Mouse (Mus musculus): ENCODE measurements around the gene Nup85. TPM values are rescaled to one million over a fixed set of nuclear protein-coding genes. Genes with fewer than 3 reads are reported as not detected.

Nup85 gene
- polyA plus RNA-seq, 1 experiment from 2014 or later, result 111 TPM

DNA sequence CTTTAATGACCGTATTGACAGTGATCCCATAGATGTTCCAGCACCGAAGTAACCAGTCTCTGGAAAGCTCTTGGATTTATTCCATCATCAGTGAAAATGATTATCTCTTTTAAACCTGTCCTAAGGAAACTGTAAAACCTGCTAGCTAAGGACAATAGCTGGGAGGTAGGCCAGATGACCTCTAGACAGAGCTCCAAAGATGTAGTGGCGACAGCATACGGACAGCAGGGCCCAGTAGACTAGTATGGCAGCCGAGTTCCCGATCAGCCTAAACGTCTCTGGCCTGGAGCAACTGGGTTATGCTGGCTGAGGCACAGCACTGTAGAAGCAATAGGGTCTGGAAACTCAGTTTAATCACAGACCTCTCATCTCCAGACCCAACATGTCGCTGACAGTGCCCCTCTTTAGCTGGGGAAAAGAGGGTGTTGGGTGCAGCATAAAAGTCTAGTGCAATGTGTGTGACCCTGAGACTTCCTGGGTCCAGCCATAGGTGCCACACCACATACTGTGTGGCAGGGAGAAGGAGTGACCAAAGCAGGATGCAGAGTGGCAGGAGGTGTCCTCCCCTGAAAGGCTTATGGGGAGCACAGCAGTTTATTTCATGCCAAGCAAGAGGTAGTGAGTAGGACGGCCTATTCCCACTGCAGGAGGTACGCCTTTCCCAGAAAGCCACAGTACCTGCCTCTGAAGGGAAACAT, 20.3 kb downstream of the Nup85 start:
- 82% methylated on average over 10 of the region's 10 CpGs for WGBS
- ATAC-seq (ENCODE audit: extremely low read depth, insufficient number of reproducible peaks, low FRiP score, low TSS enrichment), result no peak

DNA sequence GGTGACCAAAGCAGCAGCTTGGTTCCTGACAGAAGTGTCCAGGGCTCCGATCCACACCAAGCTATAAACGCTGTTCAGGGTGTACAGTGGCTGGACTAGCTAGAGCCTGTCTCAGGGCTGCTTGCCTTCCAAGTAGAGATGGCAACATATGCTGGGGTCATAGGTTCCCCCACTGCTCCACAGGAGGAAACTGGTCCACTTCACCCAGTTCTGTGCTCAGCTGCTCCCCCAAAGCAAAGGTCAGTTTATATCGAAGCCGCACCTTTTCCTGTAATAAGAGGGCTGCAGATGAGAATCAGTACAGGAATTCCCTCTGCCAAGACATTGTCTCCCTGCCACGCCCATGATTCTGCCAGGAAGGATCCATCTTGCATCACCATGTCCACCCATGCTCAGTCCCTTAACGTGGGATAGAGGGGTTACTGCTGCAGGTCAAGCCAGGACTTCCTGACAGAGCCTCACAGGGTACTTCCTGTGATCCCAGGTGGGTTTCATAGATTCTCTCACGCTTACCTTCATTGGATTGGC, 21.4 kb downstream of the Nup85 start:
- no peak overlapping the region for H3K4me2 ChIP-seq

More for the DNA sequence above, 20.3 kb downstream of the Nup85 start:
- Histone ChIP-seq H3K36me3 (peaks cover 97% of the 10 kb centered on the region), H3K4me2 (no peak overlapping the region), H3K9me3 (no peaks in the 10 kb centered on the region), H3K9ac (no peak overlapping the region), H3K27me3 (replicated peaks) (no peaks in the 10 kb centered on the region), H3K4me3 (no peak overlapping the region), H3K4me1 (no peaks in the 10 kb centered on the region), H3K27ac (replicated peaks) (no peak overlapping the region)

DNA sequence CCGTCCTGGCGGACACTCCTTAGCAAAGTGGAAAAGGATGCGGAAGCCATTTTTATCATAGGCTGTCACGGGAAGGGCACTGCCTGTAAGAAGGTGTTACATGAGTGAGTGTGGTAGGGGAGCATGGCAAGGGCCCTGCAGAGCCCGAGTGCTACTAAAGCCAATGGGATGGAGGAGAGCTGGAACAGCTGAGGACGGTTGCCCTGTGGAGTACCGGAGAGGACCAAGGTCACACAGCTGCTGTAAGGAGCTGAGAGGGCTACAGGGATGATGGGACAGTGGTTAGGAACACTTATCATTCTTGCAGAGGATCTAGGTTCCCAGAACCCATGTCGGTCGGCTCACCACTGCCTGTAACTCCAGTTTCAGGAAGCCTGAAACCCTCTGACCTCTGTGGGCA, 22.2 kb downstream of the Nup85 start:
- Histone ChIP-seq H3K36me3 (peaks cover 98% of the 10 kb centered on the region), H3K9me3 (no peaks in the 10 kb centered on the region), H3K27ac (replicated peaks) (no peak overlapping the region), H3K4me2 (no peak overlapping the region), H3K9ac (no peak overlapping the region), H3K27me3 (replicated peaks) (no peaks in the 10 kb centered on the region), H3K4me1 (no peaks in the 10 kb centered on the region), H3K4me3 (no peak overlapping the region)
- no peak for ATAC-seq (ENCODE audit: extremely low read depth, insufficient number of reproducible peaks, low FRiP score, low TSS enrichment)
- WGBS, result 82% methylated on average over 9 of the region's 9 CpGs

More for the DNA sequence above, 21.4 kb downstream of the Nup85 start:
- no peak for ATAC-seq (ENCODE audit: extremely low read depth, insufficient number of reproducible peaks, low FRiP score, low TSS enrichment)
- WGBS, result 85% methylated on average over 7 of the region's 7 CpGs
- Histone ChIP-seq H3K4me3 (no peak overlapping the region), H3K27me3 (replicated peaks) (no peaks in the 10 kb centered on the region), H3K27ac (replicated peaks) (no peak overlapping the region), H3K9ac (0 out of 2 replicates have a peak overlapping the region, but pooled peaks have one; percentile 0), H3K4me1 (no peaks in the 10 kb centered on the region), H3K36me3 (peaks cover 98% of the 10 kb centered on the region), H3K9me3 (no peaks in the 10 kb centered on the region)

DNA sequence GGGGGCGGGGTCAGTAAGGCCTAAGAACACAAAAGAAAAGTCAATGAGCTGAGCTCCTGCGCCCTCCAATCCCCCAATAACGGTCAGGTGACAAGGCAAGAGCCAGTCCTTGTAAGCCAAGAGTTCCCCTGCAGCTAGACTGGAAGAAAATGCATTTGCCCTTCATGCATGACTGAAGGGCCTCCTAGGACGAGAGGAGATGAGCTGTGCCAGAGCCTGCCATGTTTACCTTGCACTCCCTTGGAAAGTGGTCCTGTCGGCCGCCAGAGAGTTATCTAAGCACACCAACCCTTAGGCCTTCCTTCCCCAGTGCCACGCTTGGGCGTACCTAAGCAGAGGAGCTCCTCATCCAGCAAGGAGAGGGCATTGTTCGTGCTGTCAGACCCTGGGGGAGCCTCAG, 23.8 kb downstream of the Nup85 start:
- Histone ChIP-seq H3K9ac (no peak overlapping the region; the same call in 1 of the 2 replicates), H3K4me2 (no peak overlapping the region), H3K27me3 (replicated peaks) (no peaks in the 10 kb centered on the region), H3K9me3 (no peaks in the 10 kb centered on the region), H3K36me3 (peaks cover 98% of the 10 kb centered on the region), H3K27ac (replicated peaks) (no peak overlapping the region), H3K4me1 (no peaks in the 10 kb centered on the region), H3K4me3 (no peak overlapping the region)
- no peak for ATAC-seq (ENCODE audit: extremely low read depth, insufficient number of reproducible peaks, low FRiP score, low TSS enrichment)
- WGBS, result 82% methylated on average over 9 of the region's 9 CpGs

DNA sequence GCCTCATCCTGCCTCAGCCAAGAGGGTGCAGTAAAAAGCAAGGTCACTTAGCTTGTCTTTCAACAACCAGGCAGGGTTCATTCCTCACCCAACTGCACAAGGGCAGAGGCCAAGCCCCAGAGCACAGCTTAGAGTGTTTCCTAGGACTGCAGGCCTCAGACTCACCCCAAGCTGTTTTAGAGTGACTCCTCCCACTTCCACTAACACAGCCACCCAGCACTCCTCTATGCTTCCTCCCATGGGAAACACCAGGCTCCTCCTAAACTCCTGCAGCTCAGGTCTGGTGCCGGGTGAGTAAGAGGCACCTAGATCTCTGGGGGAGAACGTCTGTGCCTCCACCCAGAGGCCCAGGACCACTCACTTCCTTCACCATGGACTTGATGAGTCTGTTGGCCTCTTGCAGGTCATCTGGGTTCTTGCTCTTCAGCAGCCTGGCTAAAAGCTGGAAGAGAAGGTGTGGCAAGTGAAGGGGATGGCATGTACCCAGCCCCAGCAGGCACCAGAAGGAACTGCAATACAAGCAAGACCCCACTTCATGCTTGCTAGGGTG, 26.4 kb downstream of the Nup85 start:
- peaks cover 98% of the 10 kb centered on the region for H3K36me3 ChIP-seq
- H3K4me3 ChIP-seq, result no peak overlapping the region
- no peaks in the 10 kb centered on the region for H3K4me1 ChIP-seq
- 84% methylated on average over 2 of the region's 2 CpGs for WGBS
- no peak overlapping the region for H3K4me2 ChIP-seq
- H3K27ac ChIP-seq (replicated peaks), result no peak overlapping the region
- H3K27me3 ChIP-seq (replicated peaks), result no peaks in the 10 kb centered on the region
- no peaks in the 10 kb centered on the region for H3K9me3 ChIP-seq
- ATAC-seq (ENCODE audit: extremely low read depth, insufficient number of reproducible peaks, low FRiP score, low TSS enrichment), result no peak
- H3K9ac ChIP-seq, result no peak overlapping the region

DNA sequence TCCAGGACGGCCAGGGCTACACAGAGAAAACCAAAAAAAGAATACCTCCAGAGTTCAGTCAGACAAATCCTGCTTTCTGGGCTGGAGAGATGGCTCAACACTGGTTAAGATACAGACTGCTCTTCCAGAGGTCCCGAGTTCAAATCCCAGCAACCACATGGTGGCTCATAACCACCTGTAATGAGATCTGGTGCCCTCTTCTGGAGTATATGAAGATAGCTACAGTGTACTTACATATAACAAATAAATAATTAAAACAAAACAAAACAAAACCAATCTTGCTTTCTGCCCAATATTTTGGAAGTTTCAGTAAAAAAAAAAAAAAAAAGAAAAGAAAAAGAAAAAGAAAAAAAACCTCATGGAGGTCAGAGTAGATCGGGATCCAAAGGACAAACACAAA, 31.0 kb downstream of the Nup85 start:
- no peaks in the 10 kb centered on the region for H3K27me3 ChIP-seq (replicated peaks)
- H3K9ac ChIP-seq, result no peak overlapping the region
- no peak overlapping the region for H3K27ac ChIP-seq (replicated peaks)
- H3K4me3 ChIP-seq, result no peak overlapping the region
- H3K36me3 ChIP-seq, result peaks cover 88% of the 10 kb centered on the region
- peaks cover 7% of the 10 kb centered on the region; the same call in 1 of the 2 replicates for H3K4me1 ChIP-seq
- ATAC-seq (ENCODE audit: extremely low read depth, insufficient number of reproducible peaks, low FRiP score, low TSS enrichment), result no peak
- no peak overlapping the region for H3K4me2 ChIP-seq
- 93% methylated on average over 3 of the region's 3 CpGs for WGBS
- H3K9me3 ChIP-seq, result no peaks in the 10 kb centered on the region

DNA sequence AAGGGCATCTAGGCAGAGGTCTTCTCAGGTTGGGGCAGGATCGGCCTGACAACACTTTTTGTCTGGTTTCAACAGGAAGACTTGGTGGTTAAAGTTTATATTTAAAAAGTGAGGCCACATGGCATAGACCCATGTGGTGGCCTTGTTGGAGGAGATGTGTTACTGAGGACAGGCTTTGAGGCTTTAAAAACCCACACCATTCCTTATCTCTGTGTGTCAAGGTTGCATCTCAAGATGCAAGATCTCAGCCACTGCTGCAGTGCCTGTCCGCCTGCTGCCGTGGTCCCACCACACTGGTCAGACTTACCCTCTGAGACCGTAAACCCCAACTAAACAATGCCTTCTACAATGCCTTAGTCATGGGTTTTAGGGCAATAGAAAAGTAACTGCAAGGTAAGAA, 34.1 kb downstream of the Nup85 start:
- H3K27me3 ChIP-seq (replicated peaks), result no peaks in the 10 kb centered on the region
- H3K4me3 ChIP-seq, result no peak overlapping the region
- peaks cover 65% of the 10 kb centered on the region for H3K36me3 ChIP-seq
- no peak for ATAC-seq (ENCODE audit: extremely low read depth, insufficient number of reproducible peaks, low FRiP score, low TSS enrichment)
- peaks cover 34% of the 10 kb centered on the region for H3K4me1 ChIP-seq
- WGBS, result 87% methylated on average over 4 of the region's 4 CpGs
- no peaks in the 10 kb centered on the region for H3K9me3 ChIP-seq
- H3K4me2 ChIP-seq, result no peak overlapping the region
- H3K9ac ChIP-seq, result no peak overlapping the region
- H3K27ac ChIP-seq (replicated peaks), result no peak overlapping the region

DNA sequence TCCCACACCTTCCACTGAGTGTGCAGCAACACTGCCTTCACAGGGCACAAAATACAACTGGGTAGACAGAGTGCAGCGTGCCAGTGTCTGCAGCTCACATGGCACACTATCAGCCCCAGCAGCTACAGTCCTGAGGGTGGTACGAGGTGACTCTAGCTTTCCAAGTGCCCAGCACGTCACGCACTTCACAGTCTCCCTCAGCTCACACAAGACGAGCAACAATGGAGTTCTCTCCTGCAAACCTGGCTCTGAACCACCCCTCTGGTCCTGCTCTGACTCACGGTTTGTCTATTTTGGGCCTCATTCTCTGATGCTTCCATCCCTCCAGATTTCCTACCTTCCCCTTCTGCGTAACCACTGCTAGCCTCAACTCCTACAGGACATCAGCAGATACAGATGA, 35.5 kb downstream of the Nup85 start:
- no peak overlapping the region; the same call in 1 of the 2 replicates for H3K27ac ChIP-seq (replicated peaks)
- ATAC-seq (ENCODE audit: extremely low read depth, insufficient number of reproducible peaks, low FRiP score, low TSS enrichment), result no peak
- H3K27me3 ChIP-seq (replicated peaks), result no peaks in the 10 kb centered on the region
- no peak overlapping the region for H3K4me2 ChIP-seq
- peaks cover 37% of the 10 kb centered on the region for H3K4me1 ChIP-seq
- H3K4me3 ChIP-seq, result no peak overlapping the region
- H3K36me3 ChIP-seq, result peaks cover 51% of the 10 kb centered on the region
- no peaks in the 10 kb centered on the region for H3K9me3 ChIP-seq
- WGBS, result 71% methylated on average over 7 of the region's 7 CpGs
- H3K9ac ChIP-seq, result no peak overlapping the region

DNA sequence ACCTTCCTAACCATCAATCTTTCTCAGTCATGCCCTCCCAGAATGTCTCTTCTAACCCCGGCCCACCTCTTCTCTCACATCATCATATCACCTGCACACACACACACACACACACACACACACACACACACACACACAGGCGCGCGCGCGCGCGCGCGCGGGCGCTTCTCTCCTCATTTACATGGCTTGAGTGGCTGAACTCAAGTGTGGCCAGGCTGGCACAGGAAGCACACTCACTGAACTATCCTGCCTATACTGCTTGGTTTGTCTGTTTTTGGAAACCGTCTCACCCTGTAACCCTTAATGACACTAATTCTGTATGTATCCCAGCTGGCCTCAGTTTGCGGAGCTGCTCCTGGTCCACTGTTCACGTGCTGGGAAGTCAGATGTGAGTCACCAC, 36.5 kb downstream of the Nup85 start:
- no peak for ATAC-seq (ENCODE audit: extremely low read depth, insufficient number of reproducible peaks, low FRiP score, low TSS enrichment)
- 88% methylated on average over 15 of the region's 15 CpGs for WGBS
- Histone ChIP-seq H3K27me3 (replicated peaks) (no peaks in the 10 kb centered on the region), H3K4me1 (peaks cover 47% of the 10 kb centered on the region), H3K9ac (0 out of 2 replicates have a peak overlapping the region, but pooled peaks have one; percentile 2), H3K9me3 (no peaks in the 10 kb centered on the region), H3K27ac (replicated peaks) (no peak overlapping the region), H3K4me2 (no peak overlapping the region), H3K4me3 (no peak overlapping the region), H3K36me3 (peaks cover 48% of the 10 kb centered on the region)

DNA sequence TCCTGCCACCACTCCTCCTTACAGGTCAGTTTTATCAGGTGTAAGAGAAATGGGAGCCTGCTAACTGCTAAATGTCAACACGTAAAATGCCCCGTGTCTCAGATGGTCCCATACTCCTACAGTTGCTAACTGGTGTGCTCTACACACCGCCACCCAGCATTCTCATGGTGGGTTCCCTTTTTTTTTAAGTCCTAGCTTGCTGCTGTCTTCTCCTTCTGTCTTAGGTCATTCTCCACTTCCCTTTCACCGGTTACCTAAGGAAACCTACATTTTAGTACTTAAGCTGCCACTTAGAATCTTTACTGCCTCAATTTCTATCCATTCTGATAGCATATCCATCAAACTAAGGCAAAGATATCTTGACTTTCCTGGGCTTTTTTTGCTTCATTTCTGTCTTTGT, 36.9 kb downstream of the Nup85 start:
- 49% methylated on average over 4 of the region's 4 CpGs for WGBS
- H3K4me2 ChIP-seq, result no peak overlapping the region
- H3K4me3 ChIP-seq, result no peak overlapping the region
- peaks cover 48% of the 10 kb centered on the region for H3K36me3 ChIP-seq
- 0 out of 2 replicates have a peak overlapping the region, but pooled peaks have one; percentile 2 for H3K9ac ChIP-seq
- peaks cover 51% of the 10 kb centered on the region for H3K4me1 ChIP-seq
- no peak overlapping the region; the same call in 1 of the 2 replicates for H3K27ac ChIP-seq (replicated peaks)
- no peaks in the 10 kb centered on the region for H3K9me3 ChIP-seq
- no peak for ATAC-seq (ENCODE audit: extremely low read depth, insufficient number of reproducible peaks, low FRiP score, low TSS enrichment)
- H3K27me3 ChIP-seq (replicated peaks), result no peaks in the 10 kb centered on the region

DNA sequence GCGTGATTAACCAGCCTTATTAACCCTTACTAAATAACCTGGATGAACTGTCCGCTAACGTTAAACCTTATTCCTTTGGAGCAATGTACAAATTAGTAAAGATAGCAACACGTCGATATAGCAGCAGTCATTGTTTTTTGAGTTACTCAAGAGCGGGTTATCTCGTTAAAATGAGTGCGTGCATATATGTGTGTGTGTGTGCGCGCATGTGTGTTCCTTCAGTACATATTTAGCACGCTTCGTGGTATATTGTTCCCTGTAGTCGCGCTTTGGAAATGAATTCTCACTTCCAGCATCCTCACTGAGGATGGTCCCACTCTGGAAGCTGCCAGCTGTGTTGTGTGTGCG, 38.9 kb downstream of the Nup85 start:
- Histone ChIP-seq H3K9me3 (no peaks in the 10 kb centered on the region), H3K27ac (replicated peaks) (peak overlapping the region; percentile 90), H3K36me3 (peaks cover 50% of the 10 kb centered on the region), H3K27me3 (replicated peaks) (no peaks in the 10 kb centered on the region), H3K4me1 (peaks cover 52% of the 10 kb centered on the region), H3K4me2 (peak overlapping the region; percentile 78), H3K4me3 (peak overlapping the region; percentile 96), H3K9ac (peak overlapping the region; percentile 98)
- WGBS, result 5% methylated on average over 15 of the region's 15 CpGs
- no peak for ATAC-seq (ENCODE audit: extremely low read depth, insufficient number of reproducible peaks, low FRiP score, low TSS enrichment)

Data from heart, embryonic 13.5 days (tissue).